Mouse (Mus musculus): ENCODE measurements around the gene Rapgef3. TPM values are rescaled to one million over a fixed set of nuclear protein-coding genes. Genes with fewer than 3 reads are reported as not detected.

Rapgef3 gene
- polyA plus RNA-seq, 1 experiment, result 40.2 TPM

GRCm38 (mm10) chr15:97786412-97787112, 18.8 kb upstream of the Rapgef3 start:
- Histone ChIP-seq H3K27ac (ENCODE audit: insufficient read depth, low read length) (peak overlapping the region; percentile 83), H3K4me1 (ENCODE audit: control insufficient read depth, insufficient read depth, low read length) (peaks cover 13% of the 10 kb centered on the region), H3K4me3 (ENCODE audit: insufficient read depth, low read length) (no peak overlapping the region; the same call in 1 of the 2 replicates)
- no peak for TF ChIP-seq CTCF (IDR thresholded peaks at IDR 0.05; ENCODE audit: extremely low read depth, insufficient read depth, low read length)
- no peak for TF ChIP-seq POLR2A (IDR thresholded peaks at IDR 0.05; ENCODE audit: extremely low read depth, insufficient read depth, low read length)

- Histone ChIP-seq H3K4me1 (ENCODE audit: control insufficient read depth, insufficient read depth, low read length) (peaks cover 13% of the 10 kb centered on the region), H3K27ac (ENCODE audit: insufficient read depth, low read length) (peak overlapping the region; percentile 83), H3K4me3 (ENCODE audit: insufficient read depth, low read length) (peak overlapping the region; percentile 98; the same call in 1 of the 2 replicates)
- TF ChIP-seq CTCF (IDR thresholded peaks at IDR 0.05; ENCODE audit: extremely low read depth, insufficient read depth, low read length) (no peak), POLR2A (IDR thresholded peaks at IDR 0.05; ENCODE audit: extremely low read depth, insufficient read depth, low read length) (0 out of 2 replicates have a peak, but pooled peaks have one; percentile 20)
Observed at GRCm38 (mm10) chr15:97785731-97786411, 18.1 kb upstream of the Rapgef3 start.

GRCm38 (mm10) chr15:97784561-97785161, 16.9 kb upstream of the Rapgef3 start:
- Histone ChIP-seq H3K4me3 (ENCODE audit: insufficient read depth, low read length) (peak overlapping the region; percentile 98), H3K27ac (ENCODE audit: insufficient read depth, low read length) (peak overlapping the region; percentile 96), H3K4me1 (ENCODE audit: control insufficient read depth, insufficient read depth, low read length) (peaks cover 13% of the 10 kb centered on the region)
- TF ChIP-seq POLR2A (IDR thresholded peaks at IDR 0.05; ENCODE audit: extremely low read depth, insufficient read depth, low read length) (no peak), CTCF (IDR thresholded peaks at IDR 0.05; ENCODE audit: extremely low read depth, insufficient read depth, low read length) (no peak)

- H3K4me3 ChIP-seq (ENCODE audit: insufficient read depth, low read length), result peak overlapping the region; percentile 98
- H3K27ac ChIP-seq (ENCODE audit: insufficient read depth, low read length), result peak overlapping the region; percentile 96
- TF ChIP-seq POLR2A (IDR thresholded peaks at IDR 0.05; ENCODE audit: extremely low read depth, insufficient read depth, low read length) (0 out of 2 replicates have a peak, but pooled peaks have one; percentile 49), CTCF (IDR thresholded peaks at IDR 0.05; ENCODE audit: extremely low read depth, insufficient read depth, low read length) (peak; percentile 56)
- H3K4me1 ChIP-seq (ENCODE audit: control insufficient read depth, insufficient read depth, low read length), result peaks cover 13% of the 10 kb centered on the region
Observed at GRCm38 (mm10) chr15:97784092-97784559, 16.4 kb upstream of the Rapgef3 start.

GRCm38 (mm10) chr15:97782749-97783105, 15.0 kb upstream of the Rapgef3 start:
- no peak overlapping the region for H3K27ac ChIP-seq (ENCODE audit: insufficient read depth, low read length)
- TF ChIP-seq POLR2A (IDR thresholded peaks at IDR 0.05; ENCODE audit: extremely low read depth, insufficient read depth, low read length), result no peak
- TF ChIP-seq CTCF (IDR thresholded peaks at IDR 0.05; ENCODE audit: extremely low read depth, insufficient read depth, low read length), result peak; percentile 34
- peaks cover 9% of the 10 kb centered on the region for H3K4me1 ChIP-seq (ENCODE audit: control insufficient read depth, insufficient read depth, low read length)

GRCm38 (mm10) chr15:97781961-97782748, 14.4 kb upstream of the Rapgef3 start:
- TF ChIP-seq CTCF (IDR thresholded peaks at IDR 0.05; ENCODE audit: extremely low read depth, insufficient read depth, low read length) (no peak), POLR2A (IDR thresholded peaks at IDR 0.05; ENCODE audit: extremely low read depth, insufficient read depth, low read length) (no peak)
- Histone ChIP-seq H3K4me1 (ENCODE audit: control insufficient read depth, insufficient read depth, low read length) (peaks cover 7% of the 10 kb centered on the region), H3K4me3 (ENCODE audit: insufficient read depth, low read length) (no peak overlapping the region), H3K27ac (ENCODE audit: insufficient read depth, low read length) (no peak overlapping the region)

More at GRCm38 (mm10) chr15:97782749-97783105, 15.0 kb upstream of the Rapgef3 start:
- no peak overlapping the region for H3K4me3 ChIP-seq (ENCODE audit: insufficient read depth, low read length)

- no peak for TF ChIP-seq POLR2A (IDR thresholded peaks at IDR 0.05; ENCODE audit: extremely low read depth, insufficient read depth, low read length)
- Histone ChIP-seq H3K4me3 (ENCODE audit: insufficient read depth, low read length) (no peak overlapping the region), H3K4me1 (ENCODE audit: control insufficient read depth, insufficient read depth, low read length) (peaks cover 2% of the 10 kb centered on the region), H3K27ac (ENCODE audit: insufficient read depth, low read length) (0 out of 2 replicates have a peak overlapping the region, but pooled peaks have one; percentile 13)
Observed at GRCm38 (mm10) chr15:97780611-97781031, 12.8 kb upstream of the Rapgef3 start.

GRCm38 (mm10) chr15:97779576-97779975, 11.8 kb upstream of the Rapgef3 start:
- no peak overlapping the region for H3K4me3 ChIP-seq (ENCODE audit: insufficient read depth, low read length)
- H3K4me1 ChIP-seq (ENCODE audit: control insufficient read depth, insufficient read depth, low read length), result peaks cover 2% of the 10 kb centered on the region
- TF ChIP-seq CTCF (IDR thresholded peaks at IDR 0.05; ENCODE audit: extremely low read depth, insufficient read depth, low read length) (no peak), POLR2A (IDR thresholded peaks at IDR 0.05; ENCODE audit: extremely low read depth, insufficient read depth, low read length) (no peak)
- no peak overlapping the region for H3K27ac ChIP-seq (ENCODE audit: insufficient read depth, low read length)
